Mouse (Mus musculus): ENCODE results near the gene Prcc. TPM values are rescaled to one million over a fixed set of nuclear protein-coding genes. Genes with fewer than 3 reads are reported as not detected.
"Not testable (repeated sequence)": the region's sequence is repeated elsewhere in the genome, so short reads cannot be mapped to it uniquely, and the experiment has no call there.

The Prcc gene
- polyA plus RNA-seq, 1 experiment from 2014 or later: 13.8 TPM

DNA sequence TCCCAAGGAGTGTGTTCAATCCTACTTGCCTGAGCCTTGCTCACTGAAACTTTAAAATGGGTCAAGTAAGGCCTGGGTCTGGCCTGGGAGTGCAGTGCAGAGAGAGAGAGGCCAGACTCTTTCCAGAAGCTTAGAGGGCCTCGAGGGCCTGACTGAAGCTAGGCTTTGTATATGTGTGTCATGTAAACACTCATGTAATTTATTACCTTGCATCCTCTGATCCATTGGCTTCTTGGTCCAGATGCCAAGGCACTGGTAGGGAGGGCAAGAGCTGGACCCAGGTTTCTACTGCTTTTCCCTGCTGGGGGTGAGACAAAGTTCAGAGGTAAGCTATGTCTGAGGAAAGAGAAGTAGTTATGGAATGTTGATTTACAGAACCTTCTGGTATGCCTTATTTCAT is 22.5 kb upstream of the Prcc start:
- WGBS: 17% methylated on average over 1 of the region's 1 CpGs
- Histone ChIP-seq H3K9me3 (ENCODE audit: control insufficient read depth, low read length) (no peaks in the 10 kb centered on the region), H3K27ac (ENCODE audit: low read length) (peak overlapping the region; percentile 47; the same call in 1 of the 2 replicates), H3K4me2 (ENCODE audit: low read length) (peak overlapping the region; percentile 93), H3K9ac (replicated peaks; ENCODE audit: low read depth, low read length) (peak overlapping the region; percentile 97), H3K36me3 (ENCODE audit: control insufficient read depth, insufficient read depth) (no peaks in the 10 kb centered on the region), H3K4me3 (replicated peaks; ENCODE audit: low read length) (peak overlapping the region; percentile 99), H3K27me3 (replicated peaks; ENCODE audit: control insufficient read depth, insufficient read depth, low read length) (no peaks in the 10 kb centered on the region), H3K4me1 (replicated peaks; ENCODE audit: control insufficient read depth, insufficient read depth, low read length) (peaks cover 40% of the 10 kb centered on the region)
- no peak for ATAC-seq

DNA sequence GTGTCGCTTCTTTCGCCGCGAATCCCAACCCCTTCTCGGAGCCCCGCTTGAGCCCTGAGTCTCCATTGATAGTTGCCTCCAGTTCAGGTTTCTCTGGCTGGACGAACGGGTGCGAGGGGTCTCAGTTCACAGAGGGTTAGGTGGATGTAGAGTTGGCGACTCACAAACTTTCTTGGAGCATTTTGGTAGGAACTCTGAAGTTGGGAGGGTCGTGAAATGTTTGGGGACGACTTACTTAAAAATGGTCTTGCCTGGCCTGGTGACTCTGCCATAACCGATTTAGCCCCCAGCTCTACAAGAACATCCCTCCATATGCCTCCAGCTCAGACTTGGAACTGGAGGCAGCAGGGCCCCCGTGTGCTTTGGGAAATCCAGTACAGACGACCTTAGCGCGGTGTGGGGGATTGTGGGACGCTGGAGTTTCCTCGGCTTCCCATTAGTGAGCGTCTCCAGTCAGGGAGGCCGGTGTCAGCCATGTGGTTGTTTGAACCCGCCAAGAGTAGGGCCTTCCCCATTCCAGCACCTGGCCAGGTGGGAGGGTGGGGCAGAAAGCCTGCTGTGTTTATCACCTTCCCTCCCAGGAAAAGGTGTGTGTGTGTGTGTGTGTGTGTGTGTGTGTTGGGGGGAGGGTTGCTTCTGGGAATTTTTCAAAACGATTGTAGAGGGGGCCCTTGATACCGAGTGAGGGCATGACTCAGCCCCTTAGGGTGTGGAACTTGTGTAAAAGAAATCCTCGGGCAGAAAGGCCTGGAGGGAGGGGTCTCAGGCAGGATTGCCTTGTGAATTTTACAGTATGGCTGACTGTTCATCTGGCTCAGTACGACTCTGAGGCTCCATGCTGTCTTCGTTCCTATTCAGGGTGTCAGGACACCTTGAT is 21.8 kb upstream of the Prcc start:
- peaks cover 40% of the 10 kb centered on the region for H3K4me1 ChIP-seq (replicated peaks; ENCODE audit: control insufficient read depth, insufficient read depth, low read length)
- no peak for ATAC-seq

DNA sequence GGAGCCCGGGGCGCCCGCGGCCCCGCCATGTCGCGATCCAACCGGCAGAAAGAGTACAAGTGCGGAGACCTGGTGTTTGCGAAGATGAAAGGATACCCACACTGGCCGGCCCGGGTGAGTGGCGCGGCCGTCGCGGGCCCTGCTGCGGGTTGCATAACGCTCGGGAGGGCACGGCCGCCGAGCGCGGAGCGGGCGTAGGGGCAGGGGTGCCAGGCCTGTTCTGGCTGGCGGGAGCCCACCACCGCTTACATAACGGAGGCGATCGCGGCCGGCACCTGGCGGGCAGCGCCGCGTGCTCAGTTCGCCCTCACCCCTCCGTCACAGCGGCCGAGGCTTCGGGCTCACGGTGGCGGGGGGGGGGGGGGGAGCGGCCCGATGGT is 21.2 kb upstream of the Prcc start:
- H3K9me3 ChIP-seq (ENCODE audit: control insufficient read depth, low read length): no peaks in the 10 kb centered on the region
- H3K9ac ChIP-seq (replicated peaks; ENCODE audit: low read depth, low read length): peak overlapping the region; percentile 97
- peak; percentile 31 for ATAC-seq
- WGBS: under 1% methylated on average over 29 of the region's 47 CpGs
- peaks cover 40% of the 10 kb centered on the region for H3K4me1 ChIP-seq (replicated peaks; ENCODE audit: control insufficient read depth, insufficient read depth, low read length)
- H3K27ac ChIP-seq (ENCODE audit: low read length): peak overlapping the region; percentile 96
- H3K4me2 ChIP-seq (ENCODE audit: low read length): peak overlapping the region; percentile 93
- H3K36me3 ChIP-seq (ENCODE audit: control insufficient read depth, insufficient read depth): no peaks in the 10 kb centered on the region
- no peaks in the 10 kb centered on the region for H3K27me3 ChIP-seq (replicated peaks; ENCODE audit: control insufficient read depth, insufficient read depth, low read length)
- peak overlapping the region; percentile 99 for H3K4me3 ChIP-seq (replicated peaks; ENCODE audit: low read length)

More for the DNA sequence above, 21.8 kb upstream of the Prcc start:
- Histone ChIP-seq H3K4me3 (replicated peaks; ENCODE audit: low read length) (peak overlapping the region; percentile 99), H3K27ac (ENCODE audit: low read length) (peak overlapping the region; percentile 96), H3K36me3 (ENCODE audit: control insufficient read depth, insufficient read depth) (no peaks in the 10 kb centered on the region), H3K4me2 (ENCODE audit: low read length) (peak overlapping the region; percentile 93), H3K9ac (replicated peaks; ENCODE audit: low read depth, low read length) (peak overlapping the region; percentile 97), H3K9me3 (ENCODE audit: control insufficient read depth, low read length) (no peaks in the 10 kb centered on the region), H3K27me3 (replicated peaks; ENCODE audit: control insufficient read depth, insufficient read depth, low read length) (no peaks in the 10 kb centered on the region)
- under 1% methylated on average over 27 of the region's 27 CpGs for WGBS

DNA sequence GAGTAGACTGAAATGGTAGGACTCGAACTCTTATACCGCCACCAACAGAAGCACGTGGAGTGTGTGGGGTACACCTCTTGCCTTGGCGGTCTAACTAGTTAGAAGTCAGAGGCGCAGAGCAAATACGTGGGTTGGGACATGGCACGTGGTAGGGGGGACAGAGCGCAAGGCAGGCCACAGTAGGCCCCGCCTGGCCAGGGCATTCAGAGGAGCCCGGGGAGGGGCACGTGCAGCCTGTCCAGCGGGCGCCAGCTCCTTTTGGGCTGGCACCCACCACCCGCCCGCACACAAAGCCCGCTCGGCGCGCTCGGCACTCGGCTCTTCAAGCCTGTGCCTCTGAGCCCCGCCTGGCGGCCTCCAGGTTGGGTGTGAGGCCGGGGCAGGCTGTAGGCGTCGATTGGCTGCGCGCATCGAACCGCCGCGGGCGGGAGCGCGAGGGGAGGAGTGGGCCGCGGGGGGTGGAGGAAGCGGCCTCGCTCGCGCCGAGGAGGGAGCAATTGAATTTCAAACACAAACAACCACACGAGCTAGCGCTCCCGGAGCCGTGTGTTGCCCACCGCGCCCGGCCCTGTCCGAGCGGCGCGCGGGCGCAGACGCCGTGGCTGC is 20.6 kb upstream of the Prcc start, which contains the start of gene Hdgf:
Gene Hdgf (plus strand): TSS at position 442 of the 606 bp plus-strand sequence.
- H3K36me3 ChIP-seq (ENCODE audit: control insufficient read depth, insufficient read depth): no peaks in the 10 kb centered on the region
- peak within 1 kb of the TSS; percentile 96 for H3K27ac ChIP-seq (ENCODE audit: low read length)
- peak within 1 kb of the TSS; percentile 93 for H3K4me2 ChIP-seq (ENCODE audit: low read length)
- peak; percentile 97 for ATAC-seq
- under 1% methylated on average over 55 of the region's 57 CpGs for WGBS
- H3K9me3 ChIP-seq (ENCODE audit: control insufficient read depth, low read length): no peaks in the 10 kb centered on the region
- H3K9ac ChIP-seq (replicated peaks; ENCODE audit: low read depth, low read length): peak within 1 kb of the TSS; percentile 97
- no peaks in the 10 kb centered on the region for H3K27me3 ChIP-seq (replicated peaks; ENCODE audit: control insufficient read depth, insufficient read depth, low read length)
- peak within 1 kb of the TSS; percentile 99 for H3K4me3 ChIP-seq (replicated peaks; ENCODE audit: low read length)
- peaks cover 36% of the 10 kb centered on the region for H3K4me1 ChIP-seq (replicated peaks; ENCODE audit: control insufficient read depth, insufficient read depth, low read length)

DNA sequence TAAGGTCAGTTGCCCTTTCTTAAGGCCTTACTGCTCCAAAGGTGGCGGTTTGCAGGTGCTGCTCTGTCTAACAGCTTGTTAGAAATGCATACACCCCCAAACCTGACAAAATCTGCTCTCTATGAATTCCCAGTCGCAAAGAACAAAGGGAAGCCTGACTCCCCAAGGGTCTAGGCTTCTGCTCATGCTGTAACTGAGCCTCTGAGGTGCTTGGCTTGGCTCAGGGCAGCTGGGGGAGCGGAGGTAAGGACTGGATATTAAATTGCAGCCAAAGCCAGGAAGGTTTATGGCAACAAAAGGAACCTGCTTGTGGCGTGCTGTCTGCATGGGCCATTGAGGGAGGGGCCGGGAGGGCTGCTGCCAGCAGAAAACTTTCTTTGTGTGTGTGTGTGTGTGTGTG is 18.4 kb upstream of the Prcc start:
- Histone ChIP-seq H3K9ac (replicated peaks; ENCODE audit: low read depth, low read length) (no peak overlapping the region), H3K4me1 (replicated peaks; ENCODE audit: control insufficient read depth, insufficient read depth, low read length) (peaks cover 17% of the 10 kb centered on the region), H3K27ac (ENCODE audit: low read length) (no peak overlapping the region), H3K27me3 (replicated peaks; ENCODE audit: control insufficient read depth, insufficient read depth, low read length) (no peaks in the 10 kb centered on the region), H3K4me2 (ENCODE audit: low read length) (no peak overlapping the region), H3K9me3 (ENCODE audit: control insufficient read depth, low read length) (no peaks in the 10 kb centered on the region), H3K4me3 (replicated peaks; ENCODE audit: low read length) (no peak overlapping the region), H3K36me3 (ENCODE audit: control insufficient read depth, insufficient read depth) (no peaks in the 10 kb centered on the region)
- no peak for ATAC-seq
- WGBS: 43% methylated on average over 5 of the region's 5 CpGs

DNA sequence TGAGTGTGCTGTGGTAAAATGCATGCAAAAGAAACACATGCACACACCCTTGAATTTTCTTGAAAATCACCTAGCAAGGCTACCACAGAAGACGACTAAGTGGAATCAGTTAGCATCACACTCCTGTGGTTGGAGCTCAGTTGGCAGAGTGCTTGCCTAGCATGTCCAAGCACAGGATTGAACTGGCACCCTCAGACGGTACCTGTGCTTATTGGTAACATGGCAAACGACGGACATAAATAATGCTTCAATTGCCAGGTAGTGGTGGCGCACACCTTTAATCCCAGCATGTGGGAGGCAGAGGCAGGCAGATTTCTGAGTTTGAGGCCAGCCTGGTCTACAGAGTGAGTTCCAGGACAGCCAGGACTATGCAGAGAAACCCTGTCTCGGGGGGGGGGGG is 16.6 kb upstream of the Prcc start:
- H3K36me3 ChIP-seq (ENCODE audit: control insufficient read depth, insufficient read depth); H3K9ac ChIP-seq (replicated peaks; ENCODE audit: low read depth, low read length); H3K4me2 ChIP-seq (ENCODE audit: low read length); H3K4me3 ChIP-seq (replicated peaks; ENCODE audit: low read length); H3K9me3 ChIP-seq (ENCODE audit: control insufficient read depth, low read length); H3K4me1 ChIP-seq (replicated peaks; ENCODE audit: control insufficient read depth, insufficient read depth, low read length); H3K27me3 ChIP-seq (replicated peaks; ENCODE audit: control insufficient read depth, insufficient read depth, low read length); ATAC-seq; H3K27ac ChIP-seq (ENCODE audit: low read length): not testable (repeated sequence)
- 97% methylated on average over 5 of the region's 6 CpGs for WGBS

DNA sequence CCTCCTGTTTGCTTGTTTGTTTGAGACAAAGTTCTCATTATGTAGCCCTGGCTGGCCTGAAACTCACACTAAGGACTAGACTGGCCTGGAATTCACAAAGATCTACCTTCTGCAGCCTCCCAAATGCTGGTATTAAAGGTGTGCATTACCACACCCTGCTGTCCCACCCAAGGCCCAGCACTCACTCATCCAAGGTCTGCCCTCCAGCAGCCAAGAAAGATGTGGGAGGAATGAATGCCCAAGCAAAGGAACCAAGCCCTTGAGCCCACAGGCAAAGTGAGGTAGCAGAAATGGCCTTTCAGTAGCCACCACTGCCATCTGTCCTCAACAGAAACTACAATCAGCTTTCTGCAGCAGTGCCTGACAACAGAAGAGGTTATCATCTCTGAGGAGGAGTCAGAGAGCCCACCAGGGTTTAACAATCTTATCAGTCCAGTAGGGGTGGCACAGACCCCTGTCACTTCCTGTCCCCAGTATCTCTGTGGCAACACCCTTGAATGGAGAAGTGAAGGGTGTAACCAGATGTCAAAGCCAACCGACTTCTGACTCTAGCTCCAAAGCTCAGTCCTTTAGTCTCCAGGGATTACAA is 15.7 kb upstream of the Prcc start:
- Histone ChIP-seq H3K9me3 (ENCODE audit: control insufficient read depth, low read length) (no peaks in the 10 kb centered on the region), H3K27ac (ENCODE audit: low read length) (no peak overlapping the region), H3K27me3 (replicated peaks; ENCODE audit: control insufficient read depth, insufficient read depth, low read length) (no peaks in the 10 kb centered on the region), H3K4me3 (replicated peaks; ENCODE audit: low read length) (no peak overlapping the region), H3K36me3 (ENCODE audit: control insufficient read depth, insufficient read depth) (no peaks in the 10 kb centered on the region), H3K9ac (replicated peaks; ENCODE audit: low read depth, low read length) (no peak overlapping the region), H3K4me1 (replicated peaks; ENCODE audit: control insufficient read depth, insufficient read depth, low read length) (no peaks in the 10 kb centered on the region), H3K4me2 (ENCODE audit: low read length) (no peak overlapping the region)
- WGBS: 73% methylated on average over 1 of the region's 1 CpGs
- no peak for ATAC-seq

DNA sequence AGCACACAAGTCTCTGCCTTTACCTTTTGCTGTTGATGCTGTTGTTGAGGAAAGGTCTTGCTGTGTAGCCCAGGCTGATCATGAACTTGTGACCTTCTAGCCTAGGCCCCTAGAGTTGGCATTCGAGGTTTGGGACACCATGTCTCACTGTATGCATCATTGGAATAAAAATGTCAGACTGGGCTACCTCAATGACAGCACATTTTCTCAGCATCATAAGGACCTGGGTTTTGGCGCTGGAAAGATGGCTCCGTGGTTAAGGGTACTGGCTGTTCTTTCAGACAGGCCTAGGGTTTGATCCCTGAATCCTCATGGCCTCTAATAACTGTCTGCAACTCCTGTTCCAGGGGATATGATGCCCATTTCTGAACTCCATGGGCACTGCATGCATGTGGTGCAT is 14.4 kb upstream of the Prcc start:
- Histone ChIP-seq H3K36me3 (ENCODE audit: control insufficient read depth, insufficient read depth) (no peaks in the 10 kb centered on the region), H3K4me2 (ENCODE audit: low read length) (no peak overlapping the region), H3K9ac (replicated peaks; ENCODE audit: low read depth, low read length) (no peak overlapping the region), H3K4me1 (replicated peaks; ENCODE audit: control insufficient read depth, insufficient read depth, low read length) (no peaks in the 10 kb centered on the region), H3K9me3 (ENCODE audit: control insufficient read depth, low read length) (no peaks in the 10 kb centered on the region), H3K4me3 (replicated peaks; ENCODE audit: low read length) (no peak overlapping the region), H3K27me3 (replicated peaks; ENCODE audit: control insufficient read depth, insufficient read depth, low read length) (no peaks in the 10 kb centered on the region), H3K27ac (ENCODE audit: low read length) (no peak overlapping the region)
- ATAC-seq: no peak
- WGBS: 75% methylated on average over 3 of the region's 3 CpGs

DNA sequence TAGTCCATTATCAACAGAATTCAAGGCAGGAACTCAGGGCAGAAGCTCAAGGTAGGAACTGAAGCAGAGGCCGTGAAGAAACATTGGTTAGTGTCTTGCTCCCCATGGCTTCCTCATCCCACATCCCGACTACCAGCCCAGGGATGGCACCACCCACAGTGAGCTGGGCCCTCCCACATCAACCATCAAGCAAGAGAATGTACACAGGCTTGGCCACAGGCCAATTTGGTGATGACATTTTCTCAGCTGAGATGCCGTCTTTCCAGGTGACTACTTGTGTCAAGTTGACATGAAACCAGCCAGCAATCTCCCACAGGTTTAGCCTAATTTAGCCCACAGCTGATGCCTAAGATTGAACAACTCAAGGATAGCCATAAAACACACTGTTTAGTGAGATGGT is 13.9 kb upstream of the Prcc start:
- Histone ChIP-seq H3K4me3 (replicated peaks; ENCODE audit: low read length) (no peak overlapping the region), H3K27ac (ENCODE audit: low read length) (no peak overlapping the region), H3K4me1 (replicated peaks; ENCODE audit: control insufficient read depth, insufficient read depth, low read length) (no peaks in the 10 kb centered on the region), H3K36me3 (ENCODE audit: control insufficient read depth, insufficient read depth) (no peaks in the 10 kb centered on the region), H3K9me3 (ENCODE audit: control insufficient read depth, low read length) (no peaks in the 10 kb centered on the region), H3K9ac (replicated peaks; ENCODE audit: low read depth, low read length) (no peak overlapping the region), H3K4me2 (ENCODE audit: low read length) (no peak overlapping the region), H3K27me3 (replicated peaks; ENCODE audit: control insufficient read depth, insufficient read depth, low read length) (no peaks in the 10 kb centered on the region)
- 63% methylated on average over 3 of the region's 3 CpGs for WGBS
- no peak for ATAC-seq

All from forebrain, embryonic 16.5 days (tissue).